Mouse (Mus musculus): ENCODE results near the gene Asxl2.

DNA sequence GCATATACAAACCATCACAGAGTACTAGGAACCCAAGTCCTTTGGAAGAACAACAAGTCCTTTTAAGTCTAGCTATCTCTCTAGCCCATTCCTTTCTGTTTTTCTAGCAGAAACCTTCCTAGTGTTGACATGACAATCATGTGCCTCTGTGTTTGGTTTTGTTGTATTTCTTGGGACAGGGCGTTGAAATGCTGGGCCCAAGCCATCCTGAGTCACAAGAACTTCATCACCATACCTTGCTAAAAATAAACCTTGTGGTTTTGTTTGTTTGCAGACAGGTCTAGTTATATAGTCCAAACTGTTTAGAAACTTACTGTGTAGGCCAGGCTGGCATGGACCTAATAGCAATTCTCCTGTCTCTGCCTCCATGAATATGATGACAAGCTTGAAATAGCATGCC is 3.9 kb upstream of the Asxl2 start:
- no peak for TF ChIP-seq GATA1 (IDR thresholded peaks at IDR 0.05; ENCODE audit: borderline replicate concordance, low read length)
- no peak for TF ChIP-seq FLI1 (IDR thresholded peaks at IDR 0.05; ENCODE audit: low read length)
